Mouse (Mus musculus) cerebellum, adult 8-10 months (tissue): ENCODE data around the gene Pla2g12a.
A peak's percentile ranks its signal among the peaks of the same experiment; 100 is the strongest.

ENCODE experiments used
- DNase-seq: peaks from one replicate; pipeline ENCODE4 v3.0.0; 2022

Pla2g12a gene

DNA sequence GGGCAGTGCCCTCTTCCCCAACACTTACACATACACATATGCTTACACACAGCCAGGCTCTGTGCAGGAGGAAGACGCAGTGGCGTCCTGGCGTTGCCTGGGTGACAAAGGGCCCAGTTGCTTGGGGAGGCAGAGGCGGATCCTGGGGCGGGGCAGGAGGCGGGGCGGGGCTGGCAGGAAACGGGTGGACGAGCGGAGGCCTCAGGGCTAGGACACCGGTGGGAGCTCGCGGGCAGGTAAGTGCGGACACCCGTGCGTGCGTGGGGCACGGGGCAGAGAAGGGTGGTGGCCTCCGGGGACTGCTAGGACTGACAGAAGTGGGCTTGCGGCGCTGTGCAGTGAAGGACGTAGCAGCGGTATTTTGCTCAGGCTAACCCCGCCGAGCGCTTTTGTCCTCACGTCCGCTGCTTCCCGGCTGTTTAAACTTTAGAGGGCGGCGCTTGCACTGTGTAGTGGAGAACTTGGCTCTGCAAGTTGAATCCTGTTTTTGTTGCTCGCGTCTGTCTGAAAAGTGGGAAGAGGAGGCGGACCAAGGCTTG is 22.9 kb downstream of the Pla2g12a start, which contains the start of gene Casp6:
TSS of gene Casp6 (plus strand) at position 155 of the 539 bp plus-strand sequence.
- peak; percentile 21 for DNase-seq

DNA sequence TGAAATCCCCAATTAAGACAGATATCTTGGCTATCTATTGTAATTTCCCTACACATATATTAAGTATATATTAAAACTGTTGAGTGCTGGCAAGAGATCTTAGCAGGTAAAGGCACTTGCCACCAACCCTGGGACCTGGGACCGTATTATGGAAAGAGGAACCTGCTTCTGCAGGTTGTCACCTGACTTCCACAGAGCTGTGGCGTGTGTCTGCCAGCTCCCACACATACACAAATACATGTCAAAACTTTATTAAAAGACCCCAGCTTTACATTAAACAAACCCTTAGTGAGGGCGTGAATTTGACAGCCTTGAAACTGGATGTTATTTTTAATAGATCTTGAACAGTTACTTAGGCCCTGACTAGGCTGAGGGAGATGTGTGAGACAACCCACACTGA is 25.0 kb downstream of the Pla2g12a start:
- DNase-seq: no peak

DNA sequence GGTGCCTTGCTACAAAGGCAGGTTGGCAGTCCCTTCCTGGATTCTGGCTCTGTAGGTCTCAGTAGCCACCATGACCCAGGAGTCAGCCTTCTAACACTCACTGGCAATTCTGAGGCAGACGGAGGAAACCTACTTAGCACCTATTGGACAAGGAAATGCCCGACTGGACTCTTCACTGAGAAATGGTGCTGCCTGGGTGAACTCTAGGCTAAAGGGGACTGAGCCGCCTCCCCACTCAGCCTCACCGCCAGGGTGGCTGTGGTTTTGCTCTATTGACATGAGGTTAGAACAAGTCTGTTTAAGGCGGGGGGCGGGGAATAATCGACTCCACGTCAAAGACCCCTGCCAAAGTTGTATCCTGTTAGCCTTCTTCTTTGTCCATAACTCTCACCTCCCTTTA is 25.5 kb downstream of the Pla2g12a start:
- no peak for DNase-seq

DNA sequence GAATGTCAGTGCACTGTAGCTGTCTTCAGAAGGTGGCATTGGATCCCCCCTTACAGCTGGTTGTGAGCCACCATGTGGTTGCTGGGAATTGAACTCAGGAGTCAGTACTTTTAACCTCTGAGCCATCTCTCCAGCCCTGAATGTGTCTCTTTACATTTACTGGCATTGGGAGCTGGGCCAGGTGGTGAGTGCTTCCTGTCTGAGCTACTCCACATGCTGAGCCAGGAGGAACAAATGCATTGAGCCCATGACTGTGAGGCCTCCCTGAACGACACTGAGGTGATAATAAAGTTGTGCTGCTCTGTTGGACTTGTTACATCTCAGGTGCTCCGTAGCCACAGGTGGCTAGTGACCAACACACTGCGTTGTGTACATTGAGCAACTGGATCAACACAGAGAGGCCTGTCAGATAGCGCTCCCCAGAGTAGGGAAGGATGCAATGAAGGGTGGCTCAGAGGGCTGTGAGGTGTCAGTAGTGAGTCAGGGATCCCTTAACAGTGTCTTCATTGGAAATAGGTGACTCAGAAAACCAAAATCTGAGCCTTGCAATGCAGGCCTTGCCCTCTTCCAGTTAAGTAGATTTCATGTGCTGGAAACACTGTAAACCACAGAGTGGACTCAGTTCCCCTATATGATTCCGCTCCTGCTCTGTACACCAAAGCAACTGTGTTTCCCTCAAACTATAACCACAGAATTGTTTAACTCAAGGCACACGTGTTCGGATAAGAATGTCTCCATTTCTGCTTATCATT is 26.2 kb downstream of the Pla2g12a start:
- no peak for DNase-seq

GRCm38 (mm10) chr3:129912025-129912424 is 33.6 kb downstream of the Pla2g12a start:
- DNase-seq: no peak

GRCm38 (mm10) chr3:129913241-129913640 is 34.8 kb downstream of the Pla2g12a start:
- DNase-seq: no peak

GRCm38 (mm10) chr3:129917424-129917823 is 39.0 kb downstream of the Pla2g12a start:
- no peak for DNase-seq

- peak; percentile 25 for DNase-seq
Measured at GRCm38 (mm10) chr3:129918434-129918833, 40.0 kb downstream of the Pla2g12a start.

DNA sequence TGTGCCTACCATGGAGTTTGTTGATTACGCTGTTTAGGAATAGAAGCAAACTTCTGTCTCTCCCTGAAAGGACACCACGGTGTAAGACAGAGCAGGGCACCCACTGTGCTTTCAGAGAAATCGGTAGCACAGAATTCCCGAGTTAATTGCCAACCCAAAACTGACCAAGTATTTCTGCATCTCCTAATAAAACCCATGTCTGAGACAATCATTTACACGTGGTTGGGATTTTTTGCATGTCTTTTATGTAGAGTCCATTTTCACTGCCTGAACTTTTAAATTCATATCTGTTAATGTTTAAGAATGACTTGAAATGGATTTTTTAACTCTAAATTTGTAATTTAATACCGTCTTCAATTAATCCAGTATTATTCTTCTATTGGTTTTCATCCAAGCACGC is 45.2 kb downstream of the Pla2g12a start:
- DNase-seq: no peak

DNA sequence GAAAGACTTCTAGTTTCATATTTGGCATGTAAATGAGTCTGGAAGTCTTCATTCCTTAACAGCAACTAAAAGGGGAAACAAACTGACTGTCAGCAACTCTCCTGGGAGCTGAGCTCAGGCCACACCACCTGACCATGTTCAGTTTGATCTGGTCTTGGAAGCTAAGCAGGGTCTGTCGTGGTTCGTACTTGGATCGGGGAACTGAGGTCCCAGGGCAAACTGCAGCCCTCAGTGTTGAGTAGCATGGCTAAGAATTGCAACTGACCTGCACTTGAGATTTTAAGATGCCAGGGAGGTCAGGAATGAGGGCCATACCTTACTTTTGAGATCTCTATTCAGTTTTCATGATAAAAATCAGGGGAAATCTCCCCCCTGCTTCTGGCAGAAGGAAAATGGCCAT is 47.5 kb downstream of the Pla2g12a start:
- DNase-seq: no peak

GRCm38 (mm10) chr3:129930213-129930778 is 51.9 kb downstream of the Pla2g12a start:
- DNase-seq: no peak

DNA sequence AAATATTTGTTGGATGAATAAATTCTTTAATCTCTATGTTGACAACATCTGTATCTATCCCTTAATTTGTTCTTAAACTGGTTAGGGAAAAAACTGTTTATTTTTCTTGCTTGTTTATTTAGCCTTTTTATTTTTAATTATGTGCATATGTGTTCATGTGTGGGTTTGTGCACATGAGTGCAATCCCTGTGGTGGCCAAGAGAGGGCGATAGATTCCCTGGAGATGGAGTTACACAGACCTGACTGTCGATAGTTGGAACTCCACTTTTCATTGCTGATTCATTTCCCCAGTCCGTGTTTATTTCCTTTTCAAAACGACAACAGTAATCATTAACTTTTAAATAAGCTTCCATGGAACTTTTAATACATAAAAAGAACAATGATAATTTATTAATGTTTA is 54.0 kb downstream of the Pla2g12a start:
- DNase-seq: no peak

- no peak for DNase-seq
Measured at GRCm38 (mm10) chr3:129936561-129936960, 58.2 kb downstream of the Pla2g12a start.

- DNase-seq: no peak
Measured at GRCm38 (mm10) chr3:129937848-129938247, 59.4 kb downstream of the Pla2g12a start.

GRCm38 (mm10) chr3:129939058-129939457 is 60.7 kb downstream of the Pla2g12a start:
- DNase-seq: no peak

DNA sequence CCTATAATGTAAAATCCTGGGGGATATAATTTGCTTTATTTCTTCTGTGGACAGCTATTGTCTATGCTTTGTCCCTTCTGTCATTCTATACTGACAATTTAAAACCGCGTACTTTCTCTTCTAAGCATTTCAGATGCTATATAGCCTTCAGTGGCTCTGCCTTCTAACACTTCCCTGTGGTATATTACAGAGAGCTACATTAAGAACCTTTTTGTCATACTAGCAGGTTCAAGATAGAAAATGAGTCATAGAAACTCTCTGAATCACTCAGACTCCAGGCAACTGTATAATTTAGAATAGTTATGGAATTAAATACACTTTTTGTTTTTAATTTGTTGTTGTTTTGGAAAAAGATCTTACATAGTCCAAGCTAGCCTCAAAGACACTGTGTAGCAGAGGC is 62.4 kb downstream of the Pla2g12a start:
- DNase-seq: no peak

- no peak for DNase-seq
Measured at GRCm38 (mm10) chr3:129941291-129941690, 62.9 kb downstream of the Pla2g12a start.

DNA sequence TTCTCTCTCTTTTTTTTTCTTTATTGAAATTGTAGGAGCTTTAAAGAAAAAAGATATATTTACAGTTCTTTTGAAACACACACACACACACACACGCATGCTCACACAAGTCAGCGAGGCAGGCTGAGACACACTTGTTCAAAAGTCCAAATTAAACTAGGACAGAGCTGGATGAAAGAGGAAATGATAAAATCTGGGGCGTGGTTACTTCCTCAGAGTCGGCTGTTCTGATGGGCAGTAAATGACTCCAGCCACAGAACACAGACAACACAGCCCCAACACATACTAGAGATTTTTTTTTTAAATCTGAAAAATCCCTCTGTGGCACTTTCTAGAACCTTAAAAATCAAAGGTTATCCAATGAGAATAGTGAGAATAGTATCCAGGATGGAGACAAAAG is 65.4 kb downstream of the Pla2g12a start:
- no peak for DNase-seq
